Mouse (Mus musculus) stomach, embryonic 14.5 days (tissue): Measurements from ENCODE around the gene Bco1. TPM values are rescaled to one million over a fixed set of nuclear protein-coding genes. Genes with fewer than 3 reads are reported as not detected.

Experiments used
- ATAC-seq: fragments of 200-750 bp; cut with Nextera tagmentation; 2 replicates; pipeline ENCODE4 v1.8.0; 2017; ENCODE audit warnings: low read depth, moderate TSS enrichment; ENCODE audit not compliant: insufficient number of reproducible peaks, insufficient read depth, low FRiP score
- H3K27ac ChIP-seq: fragments of 300-500 bp; sonication (generic); 2 replicates; pipeline ENCODE4 v1.5.1; 2014; ENCODE audit warnings: mild to moderate bottlenecking, low read length, moderate library complexity, mixed read lengths
- H3K27me3 ChIP-seq: fragments of 300-500 bp; sonication (generic); 2 replicates; pipeline ENCODE4 v1.6.1; 2014; ENCODE audit warnings: low read length, control low read depth, mixed read lengths; ENCODE audit not compliant: control insufficient read depth, insufficient read depth
- H3K36me3 ChIP-seq: fragments of 300-500 bp; sonication (generic); 2 replicates; pipeline ENCODE4 v1.6.1; 2014; ENCODE audit warnings: mild to moderate bottlenecking, control low read depth, low read length, moderate library complexity, mixed read lengths; ENCODE audit not compliant: control insufficient read depth, insufficient read depth
- H3K4me1 ChIP-seq: fragments of 300-500 bp; sonication (generic); 2 replicates; pipeline ENCODE4 v1.6.1; 2014; ENCODE audit warnings: low read length, control low read depth, mixed read lengths; ENCODE audit not compliant: control insufficient read depth, insufficient read depth
- H3K4me2 ChIP-seq: fragments of 300-500 bp; sonication (generic); replicated peaks from 2 replicates; pipeline ENCODE4 v1.6.1; 2014; ENCODE audit warnings: low read depth, low read length, control low read depth
- H3K4me3 ChIP-seq: fragments of 300-500 bp; sonication (generic); 2 replicates; pipeline ENCODE4 v1.5.1; 2014; ENCODE audit warnings: low read depth, low read length, control low read depth
- H3K9ac ChIP-seq: fragments of 300-500 bp; sonication (generic); replicated peaks from 2 replicates; pipeline ENCODE4 v1.6.1; 2014; ENCODE audit warnings: low read depth, mild to moderate bottlenecking, control low read depth, low read length, moderate library complexity, mixed read lengths
- H3K9me3 ChIP-seq: fragments of 300-500 bp; sonication (generic); 2 replicates; pipeline ENCODE4 v1.6.1; 2016; ENCODE audit warnings: low read depth, low read length, control low read depth; ENCODE audit not compliant: control insufficient read depth
- WGBS: fragments of 180-500 bp; shearing (Covaris S2); extraction: QIAGEN DNeasy Blood & Tissue Kit; methylation state at CpG from one replicate; pipeline ENCODE4 v1.1.7; 2014; 5-methylcytosine and 5-hydroxymethylcytosine counted together
- polyA plus RNA-seq: library from polyadenylated mRNA; unstranded; fragments of >200 nt; fragmentation: Nextera tagmentation; extraction: Ambion mirVana; gene quantifications from 2 replicates; pipeline ENCODE4 v1.2.1, GENCODE M21; 2014

Gene Bco1
- polyA plus RNA-seq, 1 experiment from 2014 or later, result 0.82 TPM

DNA sequence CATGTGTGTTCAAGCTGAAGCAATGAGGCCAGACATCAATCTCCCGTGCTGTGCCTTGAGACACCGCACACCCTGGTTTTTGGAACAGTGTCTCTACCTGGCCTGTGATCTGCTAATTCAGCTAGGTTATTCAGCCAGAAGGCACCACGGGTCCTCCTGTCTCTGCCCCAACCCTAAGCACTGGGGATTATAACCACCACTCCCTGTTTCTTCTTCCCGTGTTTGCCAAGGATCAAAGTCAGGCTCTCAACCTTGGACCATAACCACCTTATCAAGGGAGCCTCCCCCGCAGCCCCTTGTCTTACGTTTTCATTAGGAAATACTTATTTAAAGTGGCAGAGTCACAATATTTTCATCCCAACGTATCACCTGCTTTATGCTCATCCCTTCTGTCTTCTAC lies 20.9 kb downstream of the Bco1 start:
- WGBS, result 59% methylated on average over 7 of the region's 7 CpGs
- no peak overlapping the region for H3K4me2 ChIP-seq
- no peak overlapping the region for H3K9ac ChIP-seq
- H3K36me3 ChIP-seq, result no peaks in the 10 kb centered on the region
- peak overlapping the region; percentile 78; the same call in 1 of the 2 replicates for H3K27ac ChIP-seq
- no peaks in the 10 kb centered on the region for H3K9me3 ChIP-seq
- ATAC-seq, result no peak
- peaks cover 9% of the 10 kb centered on the region; the same call in 1 of the 2 replicates for H3K4me1 ChIP-seq
- H3K27me3 ChIP-seq, result no peaks in the 10 kb centered on the region
- no peak overlapping the region for H3K4me3 ChIP-seq

DNA sequence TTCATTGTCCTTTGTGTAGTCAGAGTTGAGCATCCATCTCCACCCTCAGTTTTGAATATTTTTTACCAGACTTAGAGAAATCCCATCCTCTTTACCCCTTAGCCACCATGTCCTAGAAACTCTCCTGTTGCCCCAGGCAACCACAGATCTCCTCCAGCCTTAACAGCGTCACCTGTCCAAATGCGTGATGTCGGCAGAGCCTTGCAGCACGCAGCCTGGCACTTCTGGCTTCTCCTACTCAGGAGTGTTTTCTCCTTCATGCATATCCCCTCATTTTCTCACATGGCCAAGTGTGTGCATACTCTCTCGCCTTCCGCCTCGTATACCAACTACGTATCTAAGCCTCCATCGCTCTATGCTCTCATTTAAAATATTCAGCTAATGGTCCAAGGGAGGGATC lies 22.8 kb downstream of the Bco1 start:
- H3K4me3 ChIP-seq, result no peak overlapping the region
- no peaks in the 10 kb centered on the region for H3K27me3 ChIP-seq
- 86% methylated on average over 9 of the region's 9 CpGs for WGBS
- no peaks in the 10 kb centered on the region for H3K9me3 ChIP-seq
- no peak overlapping the region for H3K4me2 ChIP-seq
- H3K4me1 ChIP-seq, result peaks cover 9% of the 10 kb centered on the region; the same call in 1 of the 2 replicates
- H3K27ac ChIP-seq, result no peak overlapping the region
- H3K36me3 ChIP-seq, result no peaks in the 10 kb centered on the region
- H3K9ac ChIP-seq, result no peak overlapping the region
- ATAC-seq, result no peak

GRCm38 (mm10) chr8:117121277-117121676 lies 25.6 kb downstream of the Bco1 start:
- ATAC-seq, result peak; percentile 53; the same call in 1 of the 2 replicates
- no peak overlapping the region for H3K27ac ChIP-seq
- 56% methylated on average over 8 of the region's 8 CpGs for WGBS

GRCm38 (mm10) chr8:117123850-117124633 lies 28.4 kb downstream of the Bco1 start:
- Histone ChIP-seq H3K4me1 (no peaks in the 10 kb centered on the region), H3K27ac (peak overlapping the region; percentile 72; the same call in 1 of the 2 replicates), H3K9ac (no peak overlapping the region), H3K9me3 (no peaks in the 10 kb centered on the region), H3K27me3 (no peaks in the 10 kb centered on the region), H3K36me3 (no peaks in the 10 kb centered on the region), H3K4me3 (no peak overlapping the region), H3K4me2 (0 out of 2 replicates have a peak overlapping the region, but pooled peaks have one; percentile 2)
- WGBS, result 63% methylated on average over 13 of the region's 13 CpGs
- ATAC-seq, result peak; percentile 88

More at GRCm38 (mm10) chr8:117121277-117121676, 25.6 kb downstream of the Bco1 start:
- Histone ChIP-seq H3K4me2 (no peak overlapping the region), H3K27me3 (no peaks in the 10 kb centered on the region), H3K36me3 (no peaks in the 10 kb centered on the region), H3K4me1 (no peaks in the 10 kb centered on the region), H3K4me3 (no peak overlapping the region), H3K9ac (no peak overlapping the region), H3K9me3 (no peaks in the 10 kb centered on the region)

- Histone ChIP-seq H3K36me3 (no peaks in the 10 kb centered on the region), H3K4me1 (no peaks in the 10 kb centered on the region), H3K4me2 (no peak overlapping the region), H3K9ac (no peak overlapping the region), H3K27ac (no peak overlapping the region), H3K9me3 (no peaks in the 10 kb centered on the region), H3K27me3 (no peaks in the 10 kb centered on the region), H3K4me3 (no peak overlapping the region)
- no peak for ATAC-seq
- WGBS, result 91% methylated on average over 3 of the region's 3 CpGs
Measured at GRCm38 (mm10) chr8:117125854-117126253, 30.2 kb downstream of the Bco1 start.

GRCm38 (mm10) chr8:117126411-117126810 lies 30.8 kb downstream of the Bco1 start:
- Histone ChIP-seq H3K9me3 (no peaks in the 10 kb centered on the region), H3K27me3 (no peaks in the 10 kb centered on the region), H3K9ac (no peak overlapping the region), H3K36me3 (no peaks in the 10 kb centered on the region), H3K27ac (no peak overlapping the region), H3K4me1 (no peaks in the 10 kb centered on the region), H3K4me3 (no peak overlapping the region), H3K4me2 (no peak overlapping the region)
- 90% methylated on average over 3 of the region's 3 CpGs for WGBS
- no peak for ATAC-seq

DNA sequence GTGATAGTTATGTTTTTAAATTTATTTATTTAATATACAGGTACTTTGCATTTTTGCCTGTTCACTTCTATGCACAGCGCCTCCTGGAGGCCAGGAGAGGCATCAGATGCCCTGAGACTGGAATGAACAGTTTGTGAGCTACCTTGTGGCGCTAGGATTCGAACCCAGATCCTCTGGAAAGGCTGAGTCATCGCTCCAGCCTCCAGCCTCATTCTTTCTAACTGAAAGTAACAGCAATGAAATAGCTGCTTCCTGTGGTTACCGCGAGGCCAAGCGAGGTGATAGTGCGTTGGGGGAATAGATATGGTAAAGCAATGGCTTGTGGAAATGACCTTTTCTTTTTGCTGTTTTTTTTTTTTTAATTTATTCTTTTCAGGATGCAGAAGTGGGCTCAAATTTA lies 31.4 kb downstream of the Bco1 start:
- Histone ChIP-seq H3K4me3 (no peak overlapping the region), H3K9me3 (no peaks in the 10 kb centered on the region), H3K27me3 (no peaks in the 10 kb centered on the region), H3K27ac (no peak overlapping the region), H3K4me2 (no peak overlapping the region), H3K4me1 (no peaks in the 10 kb centered on the region), H3K9ac (no peak overlapping the region), H3K36me3 (no peaks in the 10 kb centered on the region)
- 84% methylated on average over 8 of the region's 8 CpGs for WGBS
- ATAC-seq, result no peak

GRCm38 (mm10) chr8:117133702-117134101 lies 38.0 kb downstream of the Bco1 start:
- no peak for ATAC-seq
- 87% methylated on average over 3 of the region's 3 CpGs for WGBS

More at GRCm38 (mm10) chr8:117133702-117134101, 38.0 kb downstream of the Bco1 start:
- Histone ChIP-seq H3K27ac (no peak overlapping the region), H3K4me1 (no peaks in the 10 kb centered on the region), H3K9me3 (no peaks in the 10 kb centered on the region), H3K4me2 (no peak overlapping the region), H3K27me3 (no peaks in the 10 kb centered on the region), H3K36me3 (no peaks in the 10 kb centered on the region), H3K4me3 (no peak overlapping the region), H3K9ac (no peak overlapping the region)
